Mouse (Mus musculus) stomach, embryonic 15.5 days (tissue): ENCODE results near the gene Pigb. TPM values are rescaled to one million over a fixed set of nuclear protein-coding genes. Genes with fewer than 3 reads are reported as not detected.
"Not testable (repeated sequence)": the region's sequence is repeated elsewhere in the genome, so short reads cannot be mapped to it uniquely, and the experiment has no call there.

Experiments
- ATAC-seq: fragments of 200-750 bp; cut with Nextera tagmentation; 2 replicates; pipeline ENCODE4 v1.8.0; 2017; ENCODE audit warnings: low read depth, moderate number of reproducible peaks, moderate TSS enrichment; ENCODE audit not compliant: insufficient read depth, low FRiP score
- H3K27ac ChIP-seq: fragments of 300-500 bp; sonication (generic); 2 replicates; pipeline ENCODE4 v1.5.1; 2015; ENCODE audit warnings: mild to moderate bottlenecking, inconsistent platforms
- H3K27me3 ChIP-seq: fragments of 300-500 bp; sonication (generic); replicated peaks from 2 replicates; pipeline ENCODE4 v1.6.1; 2015; ENCODE audit warnings: inconsistent platforms
- H3K36me3 ChIP-seq: fragments of 300-500 bp; sonication (generic); 2 replicates; pipeline ENCODE4 v1.6.1; 2015; ENCODE audit warnings: inconsistent platforms
- H3K4me1 ChIP-seq: fragments of 300-500 bp; sonication (generic); 2 replicates; pipeline ENCODE4 v1.6.1; 2015; ENCODE audit warnings: inconsistent platforms
- H3K4me2 ChIP-seq: fragments of 300-500 bp; sonication (generic); 2 replicates; pipeline ENCODE4 v1.6.1; 2015; ENCODE audit warnings: mild to moderate bottlenecking, inconsistent platforms
- H3K4me3 ChIP-seq: fragments of 300-500 bp; sonication (generic); replicated peaks from 2 replicates; pipeline ENCODE4 v1.5.1; 2015; ENCODE audit warnings: inconsistent platforms
- H3K9ac ChIP-seq: fragments of 300-500 bp; sonication (generic); 2 replicates; pipeline ENCODE4 v1.6.1; 2015; ENCODE audit warnings: inconsistent platforms
- H3K9me3 ChIP-seq: fragments of 300-500 bp; sonication (generic); 2 replicates; pipeline ENCODE4 v1.6.1; 2016; ENCODE audit warnings: inconsistent platforms
- WGBS: fragments of 180-500 bp; shearing (Covaris S2); methylation state at CpG from one replicate; pipeline ENCODE4 v1.1.7; 2015; 5-methylcytosine and 5-hydroxymethylcytosine counted together
- polyA plus RNA-seq: library from polyadenylated mRNA; unstranded; fragments of >200 nt; fragmentation: Nextera tagmentation; extraction: Ambion mirVana; gene quantifications from 2 replicates; pipeline ENCODE4 v1.2.1, GENCODE M21; 2015

Pigb gene
- 14.1 and 15.8 TPM in 2 replicates for polyA plus RNA-seq

GRCm38 (mm10) chr9:73040080-73040479 lies at the start of gene Pigb:
Gene Pigb (minus strand): TSS chr9:73040378.
- 27% methylated on average over 6 of the region's 6 CpGs for whole genome bisulfite sequencing
- Histone ChIP-seq H3K27ac (peak within 1 kb of the TSS; percentile 80), H3K27me3 (no peaks in the 10 kb centered on the region), H3K4me1 (peaks cover 13% of the 10 kb centered on the region), H3K4me2 (peak within 1 kb of the TSS; percentile 81), H3K36me3 (no peaks in the 10 kb centered on the region; the same call in 1 of the 2 replicates), H3K9me3 (no peaks in the 10 kb centered on the region), H3K9ac (peak within 1 kb of the TSS; percentile 85), H3K4me3 (peak within 1 kb of the TSS; percentile 78)
- no peak for ATAC-seq

GRCm38 (mm10) chr9:73089222-73089920 lies 49.2 kb upstream of the Pigb start:
- Histone ChIP-seq H3K27ac (peak overlapping the region; percentile 65; the same call in 1 of the 2 replicates), H3K4me1 (no peaks in the 10 kb centered on the region), H3K9ac (no peak overlapping the region), H3K4me2 (0 out of 2 replicates have a peak overlapping the region, but pooled peaks have one; percentile 13), H3K27me3 (no peaks in the 10 kb centered on the region), H3K9me3 (no peaks in the 10 kb centered on the region), H3K36me3 (no peaks in the 10 kb centered on the region), H3K4me3 (no peak overlapping the region)
- WGBS: 57% methylated on average over 16 of the region's 16 CpGs
- ATAC-seq: peak; percentile 67

GRCm38 (mm10) chr9:73087581-73087980 lies 47.4 kb upstream of the Pigb start:
- Histone ChIP-seq H3K27ac (no peak overlapping the region), H3K9ac (no peak overlapping the region), H3K36me3 (no peaks in the 10 kb centered on the region), H3K9me3 (no peaks in the 10 kb centered on the region), H3K27me3 (no peaks in the 10 kb centered on the region), H3K4me2 (no peak overlapping the region), H3K4me1 (no peaks in the 10 kb centered on the region), H3K4me3 (no peak overlapping the region)
- no peak for ATAC-seq
- WGBS: 73% methylated on average over 5 of the region's 5 CpGs

- no peaks in the 10 kb centered on the region for H3K27me3 ChIP-seq
- H3K4me1 ChIP-seq: no peaks in the 10 kb centered on the region
- H3K9ac ChIP-seq: no peak overlapping the region
- ATAC-seq: no peak
- H3K4me3 ChIP-seq: no peak overlapping the region
- no peak overlapping the region for H3K27ac ChIP-seq
- no peaks in the 10 kb centered on the region for H3K9me3 ChIP-seq
- H3K4me2 ChIP-seq: no peak overlapping the region
- no peaks in the 10 kb centered on the region for H3K36me3 ChIP-seq
- 58% methylated on average over 8 of the region's 8 CpGs for WGBS
These were observed 46.9 kb upstream of the Pigb start for GRCm38 (mm10) chr9:73087121-73087520.

GRCm38 (mm10) chr9:73085845-73086244 lies 45.7 kb upstream of the Pigb start:
- 65% methylated on average over 6 of the region's 6 CpGs for WGBS
- no peaks in the 10 kb centered on the region for H3K27me3 ChIP-seq
- no peaks in the 10 kb centered on the region for H3K4me1 ChIP-seq
- H3K27ac ChIP-seq: 0 out of 2 replicates have a peak overlapping the region, but pooled peaks have one; percentile 31
- H3K9me3 ChIP-seq: no peaks in the 10 kb centered on the region
- no peak overlapping the region for H3K4me3 ChIP-seq
- H3K4me2 ChIP-seq: no peak overlapping the region
- no peak overlapping the region for H3K9ac ChIP-seq
- no peaks in the 10 kb centered on the region for H3K36me3 ChIP-seq
- ATAC-seq: no peak

- Histone ChIP-seq H3K36me3 (no peaks in the 10 kb centered on the region), H3K4me3 (no peak overlapping the region), H3K4me2 (no peak overlapping the region), H3K27ac (no peak overlapping the region), H3K27me3 (no peaks in the 10 kb centered on the region), H3K9ac (no peak overlapping the region), H3K4me1 (no peaks in the 10 kb centered on the region), H3K9me3 (no peaks in the 10 kb centered on the region)
- no peak for ATAC-seq
- WGBS: 71% methylated on average over 6 of the region's 6 CpGs
These were observed 43.8 kb upstream of the Pigb start for GRCm38 (mm10) chr9:73083956-73084355.

- Histone ChIP-seq H3K27ac (no peak overlapping the region), H3K4me3 (no peak overlapping the region), H3K4me2 (no peak overlapping the region), H3K4me1 (no peaks in the 10 kb centered on the region), H3K36me3 (no peaks in the 10 kb centered on the region), H3K9me3 (no peaks in the 10 kb centered on the region), H3K9ac (no peak overlapping the region), H3K27me3 (no peaks in the 10 kb centered on the region)
- 79% methylated on average over 8 of the region's 8 CpGs for WGBS
- ATAC-seq: no peak
These were observed 42.3 kb upstream of the Pigb start for GRCm38 (mm10) chr9:73082291-73083000.

GRCm38 (mm10) chr9:73079801-73080325 lies 39.7 kb upstream of the Pigb start:
- no peaks in the 10 kb centered on the region for H3K27me3 ChIP-seq
- no peak overlapping the region for H3K4me2 ChIP-seq
- no peaks in the 10 kb centered on the region for H3K9me3 ChIP-seq
- no peak overlapping the region for H3K4me3 ChIP-seq
- no peak overlapping the region for H3K9ac ChIP-seq
- no peak for ATAC-seq
- no peaks in the 10 kb centered on the region for H3K36me3 ChIP-seq
- no peak overlapping the region for H3K27ac ChIP-seq
- no peaks in the 10 kb centered on the region for H3K4me1 ChIP-seq
- 58% methylated on average over 7 of the region's 7 CpGs for WGBS

GRCm38 (mm10) chr9:73079349-73079748 lies 39.2 kb upstream of the Pigb start:
- not testable (repeated sequence) for H3K9ac ChIP-seq, H3K4me3 ChIP-seq, H3K36me3 ChIP-seq, H3K4me2 ChIP-seq, H3K4me1 ChIP-seq, ATAC-seq, H3K27ac ChIP-seq, H3K27me3 ChIP-seq, H3K9me3 ChIP-seq
- WGBS: 85% methylated on average over 11 of the region's 12 CpGs

GRCm38 (mm10) chr9:73073169-73073568 lies 33.0 kb upstream of the Pigb start:
- ATAC-seq: no peak
- no peaks in the 10 kb centered on the region for H3K9me3 ChIP-seq
- H3K9ac ChIP-seq: no peak overlapping the region
- WGBS: 83% methylated on average over 5 of the region's 5 CpGs
- H3K4me2 ChIP-seq: no peak overlapping the region
- H3K27ac ChIP-seq: no peak overlapping the region
- no peaks in the 10 kb centered on the region for H3K27me3 ChIP-seq
- H3K4me1 ChIP-seq: peaks cover 4% of the 10 kb centered on the region; the same call in 1 of the 2 replicates
- no peak overlapping the region for H3K4me3 ChIP-seq
- H3K36me3 ChIP-seq: no peaks in the 10 kb centered on the region

- Histone ChIP-seq H3K27me3 (no peaks in the 10 kb centered on the region), H3K4me1 (peaks cover 11% of the 10 kb centered on the region; the same call in 1 of the 2 replicates), H3K4me2 (no peak overlapping the region), H3K27ac (no peak overlapping the region), H3K36me3 (no peaks in the 10 kb centered on the region), H3K9me3 (no peaks in the 10 kb centered on the region), H3K9ac (no peak overlapping the region), H3K4me3 (no peak overlapping the region)
- ATAC-seq: no peak
- 77% methylated on average over 8 of the region's 8 CpGs for WGBS
These were observed 32.2 kb upstream of the Pigb start for GRCm38 (mm10) chr9:73072426-73072825.
